Mouse (Mus musculus) heart, postnatal 0 days (tissue): ENCODE data around the gene Klra7.

Experiments used
- CTCF ChIP-seq: IDR thresholded peaks from 2 replicates; pipeline ENCODE4 v1.5.1; 2016; ENCODE audit warnings: antibody characterized with exemption, control low read depth, low read depth
- EP300 ChIP-seq: IDR thresholded peaks from 2 replicates; pipeline ENCODE4 v1.6.1; 2016; ENCODE audit warnings: antibody characterized with exemption, low read depth

GRCm38 (mm10) chr6:130255326-130255725, 22.2 kb upstream of the Klra7 start:
- TF ChIP-seq EP300 = no peak
- no peak for TF ChIP-seq CTCF
